Comparison of ENCODE assay signal across 23 mouse cellular contexts in genomic region chr1:43292561-43292960, GRCm38 (mm10).
DNase-seq lines count a peak whose midpoint lies in the region; ATAC-seq and TF ChIP-seq lines count a peak whose summit lies in the region.
"Had no signal": no experiment of that assay in that cellular context is flagged by ENCODE, and none has a peak within 500 bp of the region (broad histone marks: within the 10 kb centered on the region; RNA-seq: fewer than 3 reads in every experiment).

No protein-coding gene starts in this region.

- no peaks in the 10 kb centered on the region for H3K27me3 ChIP-seq in kidney, adult 2 months (replicated peaks; ENCODE audit: control insufficient read depth, insufficient read depth, low read length)
- no peaks in the 10 kb centered on the region for H3K27me3 ChIP-seq in kidney, embryonic 14.5 days (ENCODE audit: control insufficient read depth, insufficient read depth, low read length)
- no peaks in the 10 kb centered on the region for H3K27me3 ChIP-seq in kidney, postnatal 0 days (ENCODE audit: insufficient read depth, low read length)
- H3K27me3 ChIP-seq in stomach, embryonic 16.5 days (ENCODE audit: control insufficient read depth, insufficient read depth, low read length) = no peaks in the 10 kb centered on the region
- peaks cover 4% of the 10 kb centered on the region; the same call in 1 of the 2 replicates for H3K27me3 ChIP-seq in hindbrain, embryonic 13.5 days
- H3K27me3 ChIP-seq: forebrain, embryonic 13.5 days; hindbrain, embryonic 12.5 days had no signal

- H3K4me3 ChIP-seq in kidney, adult 2 months (ENCODE audit: insufficient read depth, low read depth, low read length) = no peak overlapping the region
- no peak overlapping the region for H3K4me3 ChIP-seq in kidney, embryonic 14.5 days (ENCODE audit: low read length)
- no peak overlapping the region for H3K4me3 ChIP-seq in kidney, postnatal 0 days (replicated peaks; ENCODE audit: low read depth, low read length)
- no peak overlapping the region for H3K4me3 ChIP-seq in stomach, embryonic 16.5 days (replicated peaks; ENCODE audit: low read length)
- no peak overlapping the region for H3K4me3 ChIP-seq in hindbrain, embryonic 13.5 days
- H3K4me3 ChIP-seq: forebrain, embryonic 10.5 days; forebrain, embryonic 13.5 days; heart, adult 2 months; heart, embryonic 10.5 days; heart, embryonic 13.5 days; hindbrain, embryonic 12.5 days had no signal

- TF ChIP-seq CTCF in kidney, adult 2 months (conservative IDR thresholded peaks at IDR 0.05; ENCODE audit: insufficient read depth, insufficient read length, low read depth, low read length) = no peak
- TF ChIP-seq CTCF in kidney, postnatal 0 days (IDR thresholded peaks at IDR 0.05; ENCODE audit: low read depth) = no peak

- peak; percentile 55 for DNase-seq in kidney, adult 2 months
- DNase-seq in kidney, postnatal 0 days (ENCODE audit: low spot score) = peak; percentile 4
- no peak for DNase-seq in kidney, postnatal 25 days
- no peak for DNase-seq in embryo, embryonic 11 days
- DNase-seq: adrenal gland, adult 8-10 months; adrenal gland, postnatal 25 days; cerebellum, adult 11-12 months; cerebellum, adult 8-10 months; cerebellum, postnatal 10 days; cerebellum, postnatal 36 days; gastrocnemius, postnatal 10 days; gastrocnemius, postnatal 36 days; heart, adult 2 months had no signal

- H3K4me1 ChIP-seq in kidney, adult 2 months (ENCODE audit: control insufficient read depth, insufficient read depth, low read length) = no peaks in the 10 kb centered on the region
- H3K4me1 ChIP-seq in kidney, embryonic 14.5 days (ENCODE audit: control insufficient read depth, insufficient read depth, low read length) = no peaks in the 10 kb centered on the region
- H3K4me1 ChIP-seq in kidney, postnatal 0 days (replicated peaks; ENCODE audit: insufficient read depth, low read length) = no peaks in the 10 kb centered on the region
- H3K4me1 ChIP-seq in stomach, embryonic 16.5 days (ENCODE audit: control insufficient read depth, insufficient read depth, low read length) = no peaks in the 10 kb centered on the region
- peaks cover 9% of the 10 kb centered on the region; the same call in 1 of the 2 replicates for H3K4me1 ChIP-seq in hindbrain, embryonic 13.5 days (replicated peaks)
- H3K4me1 ChIP-seq: forebrain, embryonic 10.5 days; forebrain, embryonic 13.5 days; heart, embryonic 13.5 days; hindbrain, embryonic 12.5 days had no signal

- WGBS in kidney, adult 2 months = 65% methylated on average over 2 of the region's 2 CpGs
- WGBS in kidney, embryonic 14.5 days = 79% methylated on average over 2 of the region's 2 CpGs
- WGBS in kidney, postnatal 0 days = 79% methylated on average over 2 of the region's 2 CpGs
- WGBS in stomach, embryonic 16.5 days = 78% methylated on average over 2 of the region's 2 CpGs
- 94% methylated on average over 2 of the region's 2 CpGs for WGBS in hindbrain, embryonic 13.5 days

- no peak for TF ChIP-seq POLR2A in kidney, adult 2 months (IDR thresholded peaks at IDR 0.05; ENCODE audit: low read depth, low read length)

- no peaks in the 10 kb centered on the region for H3K9me3 ChIP-seq in kidney, embryonic 14.5 days (ENCODE audit: control insufficient read depth, low read length)
- no peaks in the 10 kb centered on the region for H3K9me3 ChIP-seq in kidney, postnatal 0 days (replicated peaks; ENCODE audit: low read length)
- 0 out of 2 replicates have a peak, but pooled peaks cover 4% of the 10 kb centered on the region for H3K9me3 ChIP-seq in stomach, embryonic 16.5 days (replicated peaks; ENCODE audit: control insufficient read depth, low read length)
- H3K9me3 ChIP-seq in hindbrain, embryonic 13.5 days = no peaks in the 10 kb centered on the region; the same call in 1 of the 2 replicates
- H3K9me3 ChIP-seq: forebrain, embryonic 13.5 days; heart, embryonic 10.5 days; hindbrain, embryonic 12.5 days had no signal

- H3K27ac ChIP-seq in kidney, adult 2 months (ENCODE audit: insufficient read depth, low read depth, low read length) = no peak overlapping the region
- H3K27ac ChIP-seq in kidney, embryonic 14.5 days (ENCODE audit: low read depth, low read length) = no peak overlapping the region
- peak overlapping the region; percentile 60; the same call in 1 of the 2 replicates for H3K27ac ChIP-seq in kidney, postnatal 0 days
- peak overlapping the region; percentile 43; the same call in 1 of the 2 replicates for H3K27ac ChIP-seq in stomach, embryonic 16.5 days (ENCODE audit: low read length)
- no peak overlapping the region for H3K27ac ChIP-seq in hindbrain, embryonic 13.5 days
- H3K27ac ChIP-seq: forebrain, embryonic 10.5 days; forebrain, embryonic 13.5 days; heart, adult 2 months; heart, embryonic 10.5 days; heart, embryonic 13.5 days; hindbrain, embryonic 12.5 days had no signal

- ATAC-seq in kidney, embryonic 14.5 days (ENCODE audit: low FRiP score, low TSS enrichment) = no peak
- ATAC-seq in kidney, postnatal 0 days (replicated peaks; ENCODE audit: low FRiP score, low read depth) = peak; percentile 52; the same call in 1 of the 2 replicates
- ATAC-seq in stomach, embryonic 16.5 days (ENCODE audit: insufficient read depth, low FRiP score) = peak; percentile 79; the same call in 1 of the 2 replicates
- ATAC-seq in hindbrain, embryonic 13.5 days (ENCODE audit: low FRiP score) = no peak
- ATAC-seq: activated CD4-positive, CD25-positive, alpha-beta regulatory T cell, adult 4 months; forebrain, embryonic 13.5 days; forebrain, embryonic 16.5 days had no signal

- H3K9ac ChIP-seq in kidney, embryonic 14.5 days (ENCODE audit: low read depth, low read length) = no peak overlapping the region
- no peak overlapping the region for H3K9ac ChIP-seq in kidney, postnatal 0 days (ENCODE audit: low read depth, low read length)
- no peak overlapping the region for H3K9ac ChIP-seq in stomach, embryonic 16.5 days (ENCODE audit: low read length)
- no peak overlapping the region for H3K9ac ChIP-seq in hindbrain, embryonic 13.5 days
- H3K9ac ChIP-seq: forebrain, embryonic 13.5 days; heart, embryonic 13.5 days; hindbrain, embryonic 12.5 days had no signal

- no peaks in the 10 kb centered on the region for H3K36me3 ChIP-seq in kidney, adult 2 months (ENCODE audit: control insufficient read depth, insufficient read depth, low read length)
- no peaks in the 10 kb centered on the region for H3K36me3 ChIP-seq in kidney, embryonic 14.5 days (ENCODE audit: control insufficient read depth, insufficient read depth, low read length)
- H3K36me3 ChIP-seq in kidney, postnatal 0 days (ENCODE audit: insufficient read depth, low read length) = no peaks in the 10 kb centered on the region
- H3K36me3 ChIP-seq in stomach, embryonic 16.5 days (ENCODE audit: control insufficient read depth, insufficient read depth, low read length) = no peaks in the 10 kb centered on the region
- H3K36me3 ChIP-seq in hindbrain, embryonic 13.5 days = no peaks in the 10 kb centered on the region
- H3K36me3 ChIP-seq: forebrain, embryonic 10.5 days; heart, embryonic 10.5 days; heart, embryonic 13.5 days; hindbrain, embryonic 12.5 days had no signal

- no peak overlapping the region for H3K4me2 ChIP-seq in kidney, embryonic 14.5 days (replicated peaks; ENCODE audit: low read depth, low read length)
- H3K4me2 ChIP-seq in kidney, postnatal 0 days (ENCODE audit: low read length) = no peak overlapping the region
- no peak overlapping the region for H3K4me2 ChIP-seq in stomach, embryonic 16.5 days (ENCODE audit: low read depth, low read length)
- no peak overlapping the region for H3K4me2 ChIP-seq in hindbrain, embryonic 13.5 days
- H3K4me2 ChIP-seq: forebrain, embryonic 13.5 days; heart, embryonic 13.5 days; hindbrain, embryonic 12.5 days had no signal

Comparison
In these comparisons a context has a peak if more than half of its experiments do, and no peak if none do; other contexts are left out.
1. DNase-seq: peak in kidney, adult 2 months (single experiment) and kidney, postnatal 0 days (single experiment); none in kidney, postnatal 25 days (0 of 2) and embryo, embryonic 11 days (single experiment).
2. H3K27ac ChIP-seq: peak in kidney, postnatal 0 days (single experiment) and stomach, embryonic 16.5 days (single experiment); none in kidney, adult 2 months (single experiment), kidney, embryonic 14.5 days (single experiment) and hindbrain, embryonic 13.5 days (single experiment).
3. ATAC-seq: peak in kidney, postnatal 0 days (single experiment) and stomach, embryonic 16.5 days (single experiment); none in kidney, embryonic 14.5 days (single experiment) and hindbrain, embryonic 13.5 days (single experiment).